Mouse (Mus musculus) kidney, adult 2 months (tissue): ENCODE measurements around the gene Gm13083. TPM values are rescaled to one million over a fixed set of nuclear protein-coding genes. Genes with fewer than 3 reads are reported as not detected.
"Not testable (repeated sequence)": the region's sequence is repeated elsewhere in the genome, so short reads cannot be mapped to it uniquely, and the experiment has no call there.

Experiments used
- DNase-seq: peaks from one replicate; pipeline ENCODE4 v3.0.0; 2021
- H3K27ac ChIP-seq: fragments of 200-500 bp; 2 replicates; pipeline ENCODE4 v1.5.1; 2012; ENCODE audit warnings: low read depth, low read length, control low read depth, inconsistent platforms; ENCODE audit not compliant: insufficient read depth
- H3K27me3 ChIP-seq: fragments of 200-500 bp; replicated peaks from 2 replicates; pipeline ENCODE4 v1.6.1; 2012; ENCODE audit warnings: mild to moderate bottlenecking, moderate library complexity, low read length, inconsistent platforms; ENCODE audit not compliant: control insufficient read depth, insufficient read depth
- H3K36me3 ChIP-seq: fragments of 200-500 bp; 2 replicates; pipeline ENCODE4 v1.6.1; 2012; ENCODE audit warnings: mild to moderate bottlenecking, moderate library complexity, low read length, inconsistent platforms; ENCODE audit not compliant: control insufficient read depth, insufficient read depth
- H3K4me1 ChIP-seq: fragments of 200-500 bp; 2 replicates; pipeline ENCODE4 v1.6.1; 2011; ENCODE audit warnings: low read length; ENCODE audit not compliant: control insufficient read depth, insufficient read depth
- H3K4me3 ChIP-seq: fragments of 200-500 bp; 2 replicates; pipeline ENCODE4 v1.5.1; 2011; ENCODE audit warnings: mild to moderate bottlenecking, low read depth, low read length, control low read depth; ENCODE audit not compliant: insufficient read depth
- WGBS: fragments of 180-500 bp; shearing (Covaris S2); methylation state at CpG from one replicate; pipeline ENCODE4 v1.1.7; 2018; 5-methylcytosine and 5-hydroxymethylcytosine counted together
- polyA plus RNA-seq: library from polyadenylated mRNA; depleted of rRNA; stranded (reverse); fragments of >200 nt; gene quantifications from 2 replicates; pipeline ENCODE4 v1.2.3, GENCODE M21; 2012; rRNA removed

Gene Gm13083
- not detected in 2 replicates for polyA plus RNA-seq

- not testable (repeated sequence) for H3K27ac ChIP-seq, H3K36me3 ChIP-seq, DNase-seq, H3K4me3 ChIP-seq, H3K27me3 ChIP-seq, H3K4me1 ChIP-seq
Observed at GRCm38 (mm10) chr4:143614703-143615102, at the start of gene Gm13083. Gene Gm13083, plus strand, starts transcription at chr4:143615003.

DNA sequence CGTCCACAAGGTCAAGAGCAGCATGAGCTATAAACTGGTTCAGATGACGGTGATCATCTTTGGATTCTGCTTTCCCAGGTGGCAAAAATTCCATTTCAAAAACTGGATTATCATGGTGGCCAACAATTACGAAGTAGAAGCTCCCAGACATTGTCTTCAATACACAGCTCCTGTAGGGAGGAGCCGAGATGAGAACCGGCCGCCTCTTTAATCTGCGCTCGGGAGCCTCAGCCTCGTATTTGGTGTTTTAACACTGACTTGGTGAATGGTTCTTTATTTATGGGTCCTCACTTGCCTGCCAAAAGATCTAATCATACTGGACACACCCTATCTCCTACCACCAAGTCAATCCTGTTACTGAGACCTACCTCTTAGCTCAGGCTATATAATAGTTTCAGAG lies 2.9 kb upstream of the Gm13083 start:
- not testable (repeated sequence) for H3K27me3 ChIP-seq, DNase-seq, H3K4me3 ChIP-seq, H3K36me3 ChIP-seq, H3K4me1 ChIP-seq, H3K27ac ChIP-seq
- 84% methylated on average over 9 of the region's 9 CpGs for WGBS

DNA sequence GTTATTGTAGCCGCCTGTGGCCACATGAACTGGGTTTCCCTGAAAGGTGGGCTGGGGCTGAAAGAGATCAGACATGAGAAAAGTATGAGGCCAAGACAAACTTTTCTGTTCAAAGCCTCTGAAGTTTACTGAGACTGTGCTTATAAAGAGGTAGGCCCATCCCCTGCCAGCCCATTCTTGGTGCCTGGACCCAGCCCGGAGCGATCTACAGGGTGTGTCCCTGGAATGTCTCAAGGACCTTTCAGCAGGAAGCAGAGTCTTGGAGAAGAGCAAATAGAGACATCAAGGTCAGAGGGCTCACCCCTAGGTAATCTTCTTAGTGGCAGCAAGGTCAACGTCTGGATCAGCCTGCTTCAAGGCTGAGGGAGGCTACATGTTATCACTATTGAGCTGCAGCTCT lies 3.3 kb downstream of the Gm13083 start:
- H3K4me1 ChIP-seq, H3K27ac ChIP-seq, DNase-seq, H3K27me3 ChIP-seq, H3K36me3 ChIP-seq, H3K4me3 ChIP-seq: not testable (repeated sequence)
- whole genome bisulfite sequencing: 72% methylated on average over 4 of the region's 4 CpGs

DNA sequence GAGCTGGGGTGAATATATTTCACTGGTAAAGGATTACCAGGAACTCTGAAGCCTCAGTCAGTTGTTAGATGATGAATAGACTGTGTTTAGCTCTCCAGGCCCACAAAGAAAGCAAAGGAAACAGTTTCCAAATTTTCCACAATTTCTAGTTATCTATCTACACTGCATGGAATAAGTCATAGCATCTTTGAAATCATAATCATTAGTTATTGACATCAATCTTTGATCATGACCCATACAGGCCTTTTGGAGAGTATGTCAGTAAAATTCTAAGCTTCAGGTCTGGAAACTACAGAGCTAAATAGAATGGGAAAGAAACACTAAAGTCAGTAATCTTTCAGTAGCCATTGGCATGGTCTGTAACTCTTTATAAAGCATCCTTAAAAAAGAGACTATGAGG lies 42.3 kb downstream of the Gm13083 start, which contains the start of gene Gm13088:
Gene Gm13088, minus strand, starts transcription at position 101 of the 400 bp plus-strand sequence.
- H3K36me3 ChIP-seq, H3K4me1 ChIP-seq, DNase-seq, H3K27me3 ChIP-seq, H3K27ac ChIP-seq, H3K4me3 ChIP-seq: not testable (repeated sequence)

Other genes with a start within 250 kb of the Gm13083 start
- gene Pramel1, start 220.6 kb upstream of the Gm13083 start, polyA plus RNA-seq: not detected in 2 replicates
- gene Pramef8, start 202.6 kb upstream of the Gm13083 start, polyA plus RNA-seq: 5.1 and 5.7 TPM in 2 replicates
- not detected in 2 replicates for gene Oog4, start 164.7 kb upstream of the Gm13083 start, polyA plus RNA-seq
- gene Gm13043, start 103.7 kb upstream of the Gm13083 start, polyA plus RNA-seq: not detected in 2 replicates
- gene Gm13040, start 79.0 kb upstream of the Gm13083 start, polyA plus RNA-seq: not detected in 2 replicates
- not detected in 2 replicates for gene BC080695, start 63.3 kb upstream of the Gm13083 start, polyA plus RNA-seq
- gene Gm13057, start 63.3 kb upstream of the Gm13083 start, polyA plus RNA-seq: not detected in 2 replicates
- gene Gm13088, start 42.2 kb downstream of the Gm13083 start, polyA plus RNA-seq: not detected in 2 replicates
- not detected in 2 replicates for gene Gm13089, start 87.7 kb downstream of the Gm13083 start, polyA plus RNA-seq
- gene Gm13078, start 104.5 kb downstream of the Gm13083 start, polyA plus RNA-seq: not detected in 2 replicates
- not detected in 2 replicates for gene Gm13023, start 174.3 kb downstream of the Gm13083 start, polyA plus RNA-seq
- not detected in 2 replicates for gene Gm13084, start 201.1 kb downstream of the Gm13083 start, polyA plus RNA-seq
- not detected in 2 replicates for gene Gm13103, start 231.5 kb downstream of the Gm13083 start, polyA plus RNA-seq